Mouse (Mus musculus): ENCODE measurements at regions not wholly inside any gene's neighbourhood (a gene's known extent, or its start where the extent isn't known, plus 50 kb on each side); places are given as distances from the start of the nearest gene placed in this dataset.

DNA sequence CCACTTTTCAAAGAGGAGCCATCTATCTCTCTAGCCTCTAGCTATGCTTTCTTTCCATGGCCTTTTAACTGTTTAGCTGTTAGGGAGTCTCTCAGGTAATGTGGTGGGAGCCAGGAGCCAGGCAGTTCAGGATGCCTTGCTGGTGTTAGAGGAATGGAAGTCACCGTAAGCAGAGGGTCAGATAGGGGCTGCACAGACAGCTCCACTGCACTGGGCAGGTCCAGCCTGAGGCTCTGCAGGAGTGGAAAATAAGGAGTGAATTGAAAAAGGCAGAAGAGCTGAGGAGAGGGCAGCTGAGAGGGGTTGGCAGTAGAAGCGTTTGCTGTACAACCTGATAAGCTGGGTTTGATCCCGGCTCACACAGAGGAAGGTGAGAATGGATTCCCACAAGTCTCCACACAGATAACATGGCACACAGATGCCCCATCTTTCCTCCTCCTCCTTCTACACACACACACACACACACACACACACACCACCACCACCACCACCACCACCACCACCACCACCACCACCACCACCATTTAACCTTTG is 51.3 kb upstream of the Cpsf6 start:
- TF ChIP-seq CTCF (IDR thresholded peaks at IDR 0.05; ENCODE audit: control insufficient read depth, insufficient read depth, low read length): no peak
- no peak for TF ChIP-seq POLR2A (IDR thresholded peaks at IDR 0.05; ENCODE audit: borderline replicate concordance, control insufficient read depth, low read depth, low read length)

All from bone marrow, adult 2 months (tissue).